Mouse (Mus musculus) hindbrain, embryonic 14.5 days (tissue): ENCODE data around the gene Rpl39. TPM values are rescaled to one million over a fixed set of nuclear protein-coding genes. Genes with fewer than 3 reads are reported as not detected.
A peak's percentile ranks its signal among the peaks of the same experiment; 100 is the strongest.
"Not testable (repeated sequence)": the region's sequence is repeated elsewhere in the genome, so short reads cannot be mapped to it uniquely, and the experiment has no call there.

Experiments
- ATAC-seq: fragments of 200-750 bp; cut with Nextera tagmentation; 2 replicates; pipeline ENCODE4 v1.8.0; 2017; ENCODE audit warnings: moderate number of reproducible peaks, mild to moderate bottlenecking, moderate TSS enrichment, moderate library complexity; ENCODE audit not compliant: low FRiP score
- DNase-seq: peaks from one replicate; pipeline ENCODE4 v3.0.0-alpha.2; 2015; ENCODE audit warnings: low spot score
- H3K27ac ChIP-seq: fragments of 300-500 bp; sonication (generic); 2 replicates; pipeline ENCODE4 v1.5.1; 2014; ENCODE audit warnings: mild to moderate bottlenecking, moderate library complexity
- H3K27me3 ChIP-seq: fragments of 300-500 bp; sonication (generic); 2 replicates; pipeline ENCODE4 v1.6.1; 2014; ENCODE audit warnings: mild to moderate bottlenecking, low read length, mixed read lengths; ENCODE audit not compliant: control insufficient read depth, insufficient read depth
- H3K36me3 ChIP-seq: fragments of 300-500 bp; sonication (generic); replicated peaks from 2 replicates; pipeline ENCODE4 v1.6.1; 2014; ENCODE audit not compliant: control insufficient read depth, insufficient read depth
- H3K4me1 ChIP-seq: fragments of 300-500 bp; sonication (generic); replicated peaks from 2 replicates; pipeline ENCODE4 v1.6.1; 2014; ENCODE audit warnings: antibody characterized with exemption, low read length, mixed read lengths; ENCODE audit not compliant: control insufficient read depth, insufficient read depth
- H3K4me2 ChIP-seq: fragments of 300-500 bp; sonication (generic); replicated peaks from 2 replicates; pipeline ENCODE4 v1.6.1; 2014; ENCODE audit warnings: mild to moderate bottlenecking, moderate library complexity
- H3K4me3 ChIP-seq: fragments of 300-500 bp; sonication (generic); replicated peaks from 2 replicates; pipeline ENCODE4 v1.5.1; 2014; ENCODE audit warnings: mild to moderate bottlenecking, low read length
- H3K9ac ChIP-seq: fragments of 300-500 bp; sonication (generic); 2 replicates; pipeline ENCODE4 v1.6.1; 2014
- H3K9me3 ChIP-seq: fragments of 300-500 bp; sonication (generic); 2 replicates; pipeline ENCODE4 v1.6.1; 2016; ENCODE audit warnings: low read length; ENCODE audit not compliant: control insufficient read depth
- WGBS: fragments of 180-500 bp; shearing (Covaris S2); extraction: QIAGEN DNeasy Blood & Tissue Kit; methylation state at CpG from one replicate; pipeline ENCODE4 v1.1.7; 2014; 5-methylcytosine and 5-hydroxymethylcytosine counted together
- polyA plus RNA-seq: library from polyadenylated mRNA; unstranded; fragments of >200 nt; fragmentation: Nextera tagmentation; extraction: Ambion mirVana; gene quantifications from 2 replicates; pipeline ENCODE4 v1.2.1, GENCODE M21; 2014

Rpl39 gene
- polyA plus RNA-seq, 1 experiment from 2014 or later: 367 TPM

DNA sequence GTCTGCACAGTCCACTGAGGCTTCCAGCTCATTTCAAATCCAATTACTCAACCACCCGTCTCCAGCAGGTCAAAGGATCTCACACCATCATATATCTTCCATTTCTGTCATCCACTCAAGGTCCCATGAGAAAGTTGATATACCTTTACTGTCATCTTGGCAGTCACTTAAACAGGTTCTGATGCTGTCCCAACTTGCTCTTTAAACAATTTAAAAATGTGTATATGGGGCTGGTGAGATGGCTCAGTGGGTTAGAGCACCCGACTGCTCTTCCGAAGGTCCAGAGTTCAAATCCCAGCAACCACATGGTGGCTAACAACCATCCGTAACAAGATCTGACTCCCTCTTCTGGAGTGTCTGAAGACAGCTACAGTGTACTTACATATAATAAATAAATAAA lies 4.9 kb downstream of the Rpl39 start:
- 45% methylated on average over 2 of the region's 4 CpGs for WGBS
- H3K27ac ChIP-seq, ATAC-seq, H3K27me3 ChIP-seq, H3K9me3 ChIP-seq, H3K9ac ChIP-seq, DNase-seq, H3K4me3 ChIP-seq, H3K4me1 ChIP-seq, H3K4me2 ChIP-seq: not testable (repeated sequence)
- peaks cover 18% of the 10 kb centered on the region for H3K36me3 ChIP-seq

GRCm38 (mm10) chrX:37076651-37077050 lies 8.6 kb downstream of the Rpl39 start:
- 82% methylated on average over 8 of the region's 8 CpGs for WGBS
- no peak overlapping the region for H3K27ac ChIP-seq
- H3K36me3 ChIP-seq: peaks cover 6% of the 10 kb centered on the region
- no peaks in the 10 kb centered on the region for H3K9me3 ChIP-seq
- no peak for ATAC-seq
- no peak for DNase-seq
- H3K9ac ChIP-seq: no peak overlapping the region
- no peak overlapping the region for H3K4me2 ChIP-seq
- no peaks in the 10 kb centered on the region for H3K27me3 ChIP-seq
- H3K4me1 ChIP-seq: no peaks in the 10 kb centered on the region
- no peak overlapping the region for H3K4me3 ChIP-seq

DNA sequence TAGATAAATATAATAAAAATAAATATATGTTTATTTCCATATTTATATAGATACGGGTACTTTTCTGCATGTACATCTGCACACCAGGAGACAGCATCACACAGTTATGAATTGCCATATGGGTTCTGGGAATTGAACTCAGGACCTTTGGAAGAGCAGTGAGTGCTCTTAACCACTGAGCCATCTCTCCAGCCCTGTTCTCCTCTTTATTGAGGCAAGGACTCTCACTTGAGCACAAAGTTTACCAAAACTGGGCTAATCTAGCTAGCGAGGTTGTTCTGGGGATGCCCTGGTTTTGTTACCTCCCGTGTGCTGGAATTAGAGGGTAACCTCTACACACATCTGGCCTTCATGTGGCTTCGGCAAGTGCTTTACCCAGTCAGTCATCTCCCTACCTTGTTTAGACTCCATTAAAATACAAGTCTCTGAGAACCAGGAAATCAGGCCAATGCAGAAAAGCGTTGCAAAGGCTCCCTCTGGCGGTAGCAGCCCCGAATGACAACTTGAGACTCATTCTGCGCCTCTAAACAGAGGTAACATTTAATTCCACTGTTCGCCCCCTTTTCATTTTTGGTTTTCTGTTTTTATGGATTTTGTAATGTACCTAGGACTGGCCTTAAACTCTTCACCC lies 10.8 kb downstream of the Rpl39 start:
- WGBS: 36% methylated on average over 9 of the region's 9 CpGs
- H3K27ac ChIP-seq: no peak overlapping the region
- H3K9ac ChIP-seq: no peak overlapping the region
- H3K4me3 ChIP-seq: no peak overlapping the region
- no peaks in the 10 kb centered on the region for H3K9me3 ChIP-seq
- no peaks in the 10 kb centered on the region for H3K27me3 ChIP-seq
- H3K36me3 ChIP-seq: no peaks in the 10 kb centered on the region
- H3K4me1 ChIP-seq: no peaks in the 10 kb centered on the region
- no peak overlapping the region for H3K4me2 ChIP-seq
- peak; percentile 75 for DNase-seq
- ATAC-seq: peak; percentile 59; the same call in 1 of the 2 replicates

GRCm38 (mm10) chrX:37068766-37069165 lies 16.4 kb downstream of the Rpl39 start:
- Histone ChIP-seq H3K36me3 (no peaks in the 10 kb centered on the region), H3K27ac (no peak overlapping the region), H3K4me2 (no peak overlapping the region), H3K27me3 (no peaks in the 10 kb centered on the region), H3K4me3 (no peak overlapping the region), H3K9me3 (no peaks in the 10 kb centered on the region), H3K9ac (no peak overlapping the region), H3K4me1 (no peaks in the 10 kb centered on the region)
- ATAC-seq (no peak), DNase-seq (no peak)
- WGBS: 88% methylated on average over 5 of the region's 5 CpGs

DNA sequence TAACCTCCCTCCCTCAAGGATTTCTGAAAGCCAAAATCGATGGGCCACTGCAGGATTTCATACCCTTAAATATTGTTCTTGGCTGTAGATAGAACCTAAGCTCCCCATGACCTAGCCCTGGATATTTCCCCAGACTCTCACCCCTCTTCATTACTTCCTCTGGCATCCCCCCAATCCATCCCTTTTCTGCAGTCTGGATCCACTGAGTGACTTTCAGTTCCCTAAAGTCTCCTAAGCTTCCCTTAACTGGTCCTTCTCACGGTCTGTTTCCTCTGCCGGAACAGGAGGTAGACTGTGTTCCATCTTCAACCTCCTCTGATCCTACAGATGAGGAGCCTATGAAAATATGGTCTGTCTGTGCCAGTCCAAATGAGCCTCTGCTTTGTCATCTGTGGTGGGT lies 17.9 kb downstream of the Rpl39 start:
- H3K4me2 ChIP-seq: no peak overlapping the region
- H3K9me3 ChIP-seq: no peaks in the 10 kb centered on the region
- H3K27ac ChIP-seq: no peak overlapping the region
- H3K4me3 ChIP-seq: no peak overlapping the region
- H3K9ac ChIP-seq: no peak overlapping the region
- H3K27me3 ChIP-seq: no peaks in the 10 kb centered on the region
- no peaks in the 10 kb centered on the region for H3K36me3 ChIP-seq
- WGBS: 85% methylated on average over 3 of the region's 3 CpGs
- no peak for DNase-seq
- no peak for ATAC-seq
- H3K4me1 ChIP-seq: no peaks in the 10 kb centered on the region

GRCm38 (mm10) chrX:37063902-37064301 lies 21.3 kb downstream of the Rpl39 start:
- Histone ChIP-seq H3K27me3 (no peaks in the 10 kb centered on the region), H3K27ac (no peak overlapping the region), H3K4me3 (no peak overlapping the region), H3K4me2 (no peak overlapping the region), H3K9me3 (no peaks in the 10 kb centered on the region), H3K36me3 (no peaks in the 10 kb centered on the region), H3K9ac (no peak overlapping the region), H3K4me1 (no peaks in the 10 kb centered on the region)
- no peak for ATAC-seq
- 89% methylated on average over 9 of the region's 9 CpGs for WGBS
- no peak for DNase-seq

DNA sequence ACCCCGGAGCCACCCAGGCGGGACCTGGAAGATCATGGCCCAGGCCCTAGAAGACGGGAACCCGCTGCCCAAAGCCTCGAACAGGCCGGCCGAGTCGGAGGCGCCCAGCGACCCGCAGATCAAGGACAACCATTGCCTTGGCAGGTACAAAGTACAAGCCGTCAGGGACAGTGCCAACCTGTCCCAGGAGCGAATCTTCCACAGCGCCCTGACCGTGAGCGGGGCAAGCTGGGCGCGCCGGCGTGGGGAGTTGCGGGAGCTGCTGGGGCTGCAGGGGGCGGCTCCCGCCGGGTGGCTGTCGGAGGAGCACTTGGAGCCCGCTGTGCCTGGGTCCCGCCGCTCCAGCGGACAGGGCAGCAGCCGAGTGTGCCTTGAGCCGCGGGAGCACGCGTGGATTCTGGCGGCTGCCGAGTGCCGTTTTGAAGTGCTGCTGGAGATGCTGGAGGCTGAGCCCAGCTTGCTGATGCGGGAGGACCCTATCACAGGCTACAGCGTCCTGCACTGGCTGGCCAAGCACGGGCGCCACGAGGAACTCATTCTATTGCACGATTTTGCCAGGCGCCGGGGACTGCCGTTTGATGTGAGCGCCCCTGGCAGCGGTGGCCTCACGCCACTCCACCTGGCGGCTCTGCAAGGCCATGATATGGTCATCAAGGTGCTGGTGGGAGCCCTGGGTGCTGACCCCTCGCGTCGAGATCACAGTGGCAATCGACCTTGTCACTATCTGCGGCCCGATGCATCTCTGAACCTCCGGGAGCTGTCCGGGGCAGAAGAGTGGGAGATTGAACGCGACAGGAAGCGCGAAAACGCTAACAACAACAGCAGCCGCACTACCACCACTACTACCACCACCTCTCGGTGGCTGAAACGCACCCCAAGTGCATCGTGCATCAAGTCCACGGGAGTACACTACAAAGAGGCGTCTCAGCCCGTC lies 36.0 kb downstream of the Rpl39 start:
- H3K27ac ChIP-seq: no peak overlapping the region
- H3K27me3 ChIP-seq: peaks cover 53% of the 10 kb centered on the region
- DNase-seq: no peak
- no peaks in the 10 kb centered on the region for H3K4me1 ChIP-seq
- H3K9ac ChIP-seq: peak overlapping the region; percentile 39
- peak overlapping the region; percentile 67 for H3K4me2 ChIP-seq
- no peaks in the 10 kb centered on the region for H3K9me3 ChIP-seq
- ATAC-seq: peak; percentile 34; the same call in 1 of the 2 replicates
- H3K4me3 ChIP-seq: peak overlapping the region; percentile 37
- WGBS: 18% methylated on average over 63 of the region's 70 CpGs
- H3K36me3 ChIP-seq: no peaks in the 10 kb centered on the region

GRCm38 (mm10) chrX:37048066-37048889 lies 36.9 kb downstream of the Rpl39 start, which contains the start of gene Sowahd:
TSS of gene Sowahd (plus strand) at chrX:37048845.
- WGBS: 14% methylated on average over 30 of the region's 38 CpGs
- ATAC-seq (no peak), DNase-seq (no peak)
- Histone ChIP-seq H3K4me3 (peak within 1 kb of the TSS; percentile 37), H3K4me2 (peak within 1 kb of the TSS; percentile 67), H3K9ac (peak within 1 kb of the TSS; percentile 39), H3K9me3 (no peaks in the 10 kb centered on the region), H3K36me3 (no peaks in the 10 kb centered on the region), H3K27me3 (peaks cover 53% of the 10 kb centered on the region), H3K27ac (no peak within 1 kb of the TSS), H3K4me1 (no peaks in the 10 kb centered on the region)

- Histone ChIP-seq H3K4me1 (no peaks in the 10 kb centered on the region), H3K27me3 (peaks cover 15% of the 10 kb centered on the region), H3K36me3 (no peaks in the 10 kb centered on the region), H3K4me3 (no peak overlapping the region), H3K27ac (no peak overlapping the region), H3K4me2 (no peak overlapping the region), H3K9me3 (no peaks in the 10 kb centered on the region), H3K9ac (no peak overlapping the region)
- 14% methylated on average over 9 of the region's 9 CpGs for WGBS
- DNase-seq (peak; percentile 71), ATAC-seq (no peak)
These were observed 42.5 kb downstream of the Rpl39 start for GRCm38 (mm10) chrX:37042726-37043125.
